Mouse (Mus musculus) embryo, embryonic 9.5 days (tissue): ENCODE measurements around the gene Mip.
"Not testable (repeated sequence)": the region's sequence is repeated elsewhere in the genome, so short reads cannot be mapped to it uniquely, and the experiment has no call there.

Experiments
- DNase-seq: peaks from one replicate; pipeline ENCODE4 v3.0.0-alpha.2; 2017; ENCODE audit errors: extremely low spot score

Mip gene

GRCm38 (mm10) chr10:128225538-128225937, at the start of gene Mip:
Gene Mip, plus strand, starts transcription at chr10:128225838.
- DNase-seq: no peak

GRCm38 (mm10) chr10:128175996-128176755, 49.5 kb upstream of the Mip start:
- DNase-seq: peak; percentile 84

- DNase-seq: no peak
Observed at GRCm38 (mm10) chr10:128177316-128177715, 48.3 kb upstream of the Mip start.

GRCm38 (mm10) chr10:128179989-128180388, 45.6 kb upstream of the Mip start, which contains the start of gene Rbms2:
Gene Rbms2, minus strand, starts transcription at chr10:128180297.
- peak; percentile 32 for DNase-seq

GRCm38 (mm10) chr10:128184296-128184695, 41.3 kb upstream of the Mip start:
- no peak for DNase-seq

- no peak for DNase-seq
Observed at GRCm38 (mm10) chr10:128185277-128185940, 40.2 kb upstream of the Mip start.

- DNase-seq: peak; percentile 89
Observed at GRCm38 (mm10) chr10:128185959-128186358, 39.7 kb upstream of the Mip start.

GRCm38 (mm10) chr10:128187181-128187605, 38.4 kb upstream of the Mip start:
- no peak for DNase-seq

GRCm38 (mm10) chr10:128188242-128188877, 37.3 kb upstream of the Mip start:
- peak; percentile 63 for DNase-seq

GRCm38 (mm10) chr10:128191472-128191871, 34.2 kb upstream of the Mip start:
- DNase-seq: no peak

- DNase-seq: not testable (repeated sequence)
Observed at GRCm38 (mm10) chr10:128192030-128192766, 33.4 kb upstream of the Mip start.

- DNase-seq: no peak
Observed at GRCm38 (mm10) chr10:128193113-128193512, 32.5 kb upstream of the Mip start.

- peak; percentile 99 for DNase-seq
Observed at GRCm38 (mm10) chr10:128194024-128194550, 31.6 kb upstream of the Mip start, which contains the start of gene Gls2. Gene Gls2, plus strand, starts transcription at chr10:128194457.

GRCm38 (mm10) chr10:128194551-128195461, 30.8 kb upstream of the Mip start:
- no peak for DNase-seq

GRCm38 (mm10) chr10:128201856-128202255, 23.8 kb upstream of the Mip start:
- no peak for DNase-seq

GRCm38 (mm10) chr10:128204941-128205340, 20.7 kb upstream of the Mip start:
- no peak for DNase-seq

GRCm38 (mm10) chr10:128208326-128208725, 17.3 kb upstream of the Mip start:
- no peak for DNase-seq

GRCm38 (mm10) chr10:128209311-128210009, 16.2 kb upstream of the Mip start:
- DNase-seq: no peak

GRCm38 (mm10) chr10:128210131-128210530, 15.5 kb upstream of the Mip start:
- no peak for DNase-seq

- no peak for DNase-seq
Observed at GRCm38 (mm10) chr10:128210954-128211353, 14.7 kb upstream of the Mip start.
